9 mouse cellular contexts compared by ENCODE assay signal in genomic region chr7:92105477-92105876, GRCm38 (mm10).
A peak's percentile ranks its signal among the peaks of the same experiment; 100 is the strongest.
DNase-seq lines count a peak whose midpoint lies in the region; ATAC-seq and TF ChIP-seq lines count a peak whose summit lies in the region.
"Had no signal": no experiment of that assay in that cellular context is flagged by ENCODE, and none has a peak within 500 bp of the region (broad histone marks: within the 10 kb centered on the region; RNA-seq: fewer than 3 reads in every experiment).

No protein-coding gene starts in this region.

- intact Hi-C loops in gastrocnemius, adult 2 months (cut with DNase I): no loop called here
- intact Hi-C loops in left cerebral cortex, postnatal 4 days (cut with DNase I): loop anchor here (2.0 to 10.0 kb wide), 4 partner anchors 219 to 759 kb away; partner anchors contain the start of genes Ankrd42 and Ccdc90b

- ATAC-seq in neural tube, embryonic 13.5 days (ENCODE audit: low read depth): 0 out of 2 replicates have a peak, but pooled peaks have one; percentile 19
- ATAC-seq in hindbrain, embryonic 15.5 days (ENCODE audit: low FRiP score, low read depth): peak; percentile 72; the same call in 1 of the 2 replicates

- no peak overlapping the region for H3K9ac ChIP-seq in neural tube, embryonic 13.5 days
- H3K9ac ChIP-seq in hindbrain, embryonic 15.5 days: no peak overlapping the region

- 0 out of 2 replicates have a peak, but pooled peaks cover 4% of the 10 kb centered on the region for H3K4me1 ChIP-seq in neural tube, embryonic 13.5 days (replicated peaks)
- peaks cover 5% of the 10 kb centered on the region; the same call in 1 of the 2 replicates for H3K4me1 ChIP-seq in hindbrain, embryonic 15.5 days (replicated peaks)

- WGBS in neural tube, embryonic 13.5 days: 42% methylated on average over 2 of the region's 2 CpGs
- 41% methylated on average over 2 of the region's 2 CpGs for WGBS in hindbrain, embryonic 15.5 days

- no peak overlapping the region for H3K27ac ChIP-seq in gastrocnemius, adult 2 months
- no peak overlapping the region for H3K27ac ChIP-seq in neural tube, embryonic 13.5 days (replicated peaks)
- H3K27ac ChIP-seq in hindbrain, embryonic 15.5 days (replicated peaks): no peak overlapping the region

- no peak for DNase-seq in gastrocnemius, adult 2 months
- no peak for DNase-seq in gastrocnemius, postnatal 25 days
- DNase-seq in neural tube, embryonic 10.5 days (ENCODE audit: extremely low spot score, low spot score): no peak
- DNase-seq in adrenal gland, adult 18-20 months (ENCODE audit: low spot score in 2 of 2): no peak
- DNase-seq in left cerebral cortex, postnatal 4 days: no peak
- no peak for DNase-seq in thymus, postnatal 25 days
- DNase-seq: heart, adult 18-20 months had no signal

- H3K4me3 ChIP-seq in gastrocnemius, adult 2 months: no peak overlapping the region
- no peak overlapping the region for H3K4me3 ChIP-seq in neural tube, embryonic 13.5 days
- H3K4me3 ChIP-seq in hindbrain, embryonic 15.5 days: no peak overlapping the region

- no peaks in the 10 kb centered on the region for H3K36me3 ChIP-seq in neural tube, embryonic 13.5 days
- H3K36me3 ChIP-seq in hindbrain, embryonic 15.5 days: no peaks in the 10 kb centered on the region

- H3K27me3 ChIP-seq in neural tube, embryonic 13.5 days: no peaks in the 10 kb centered on the region; the same call in 1 of the 2 replicates
- no peaks in the 10 kb centered on the region for H3K27me3 ChIP-seq in hindbrain, embryonic 15.5 days

- no peaks in the 10 kb centered on the region for H3K9me3 ChIP-seq in neural tube, embryonic 13.5 days
- no peaks in the 10 kb centered on the region for H3K9me3 ChIP-seq in hindbrain, embryonic 15.5 days

- peak; percentile 43 for TF ChIP-seq CTCF in gastrocnemius, adult 2 months (IDR thresholded peaks at IDR 0.05)

- no peak overlapping the region for H3K4me2 ChIP-seq in neural tube, embryonic 13.5 days
- H3K4me2 ChIP-seq in hindbrain, embryonic 15.5 days: no peak overlapping the region
